Mouse (Mus musculus): ENCODE measurements around the gene Ndufc2. TPM values are rescaled to one million over a fixed set of nuclear protein-coding genes. Genes with fewer than 3 reads are reported as not detected.

Gene Ndufc2
- polyA plus RNA-seq (2015; fragmentation: Nextera tagmentation; extraction: Ambion mirVana): 678 and 744 TPM in 2 replicates

- Histone ChIP-seq H3K27me3 (ENCODE audit: insufficient read depth, low read length) (no peaks in the 10 kb centered on the region), H3K4me1 (replicated peaks; ENCODE audit: insufficient read depth, low read length) (no peaks in the 10 kb centered on the region; the same call in none of the 2 replicates), H3K9me3 (replicated peaks; ENCODE audit: low read length) (no peaks in the 10 kb centered on the region), H3K4me3 (replicated peaks; ENCODE audit: low read depth, low read length) (peak within 1 kb of the TSS; percentile 94), H3K4me2 (ENCODE audit: low read length) (peak within 1 kb of the TSS; percentile 74), H3K36me3 (ENCODE audit: insufficient read depth, low read length) (no peaks in the 10 kb centered on the region; the same call in 1 of the 2 replicates), H3K27ac (peak within 1 kb of the TSS; percentile 95), H3K9ac (ENCODE audit: low read depth, low read length) (peak within 1 kb of the TSS; percentile 98)
- peak; percentile 92 for DNase-seq (ENCODE audit: low spot score)
- peak; percentile 96 for ATAC-seq (replicated peaks; ENCODE audit: low FRiP score, low read depth)
- no peak for TF ChIP-seq CTCF (IDR thresholded peaks at IDR 0.05; ENCODE audit: low read depth)
- WGBS: under 1% methylated on average over 54 of the region's 54 CpGs
Measured at GRCm38 (mm10) chr7:97399960-97400715, at the start of gene Ndufc2. TSS of gene Ndufc2 (plus strand) at chr7:97400003.

- Histone ChIP-seq H3K4me2 (ENCODE audit: low read length) (no peak overlapping the region), H3K27ac (no peak overlapping the region), H3K9me3 (replicated peaks; ENCODE audit: low read length) (no peaks in the 10 kb centered on the region), H3K4me3 (replicated peaks; ENCODE audit: low read depth, low read length) (no peak overlapping the region), H3K4me1 (replicated peaks; ENCODE audit: insufficient read depth, low read length) (no peaks in the 10 kb centered on the region), H3K27me3 (ENCODE audit: insufficient read depth, low read length) (no peaks in the 10 kb centered on the region), H3K36me3 (ENCODE audit: insufficient read depth, low read length) (no peaks in the 10 kb centered on the region), H3K9ac (ENCODE audit: low read depth, low read length) (no peak overlapping the region)
- DNase-seq (ENCODE audit: low spot score) (no peak), ATAC-seq (replicated peaks; ENCODE audit: low FRiP score, low read depth) (no peak)
- no peak for TF ChIP-seq CTCF (IDR thresholded peaks at IDR 0.05; ENCODE audit: low read depth)
- WGBS: 83% methylated on average over 5 of the region's 5 CpGs
Measured at GRCm38 (mm10) chr7:97350891-97351290, 48.9 kb upstream of the Ndufc2 start.

GRCm38 (mm10) chr7:97351792-97352513 lies 47.9 kb upstream of the Ndufc2 start:
- no peak overlapping the region for H3K4me3 ChIP-seq (replicated peaks; ENCODE audit: low read depth, low read length)
- no peaks in the 10 kb centered on the region for H3K4me1 ChIP-seq (replicated peaks; ENCODE audit: insufficient read depth, low read length)
- no peak overlapping the region for H3K9ac ChIP-seq (ENCODE audit: low read depth, low read length)
- 79% methylated on average over 11 of the region's 11 CpGs for WGBS
- ATAC-seq (replicated peaks; ENCODE audit: low FRiP score, low read depth) (no peak), DNase-seq (ENCODE audit: low spot score) (no peak)
- H3K27ac ChIP-seq: no peak overlapping the region
- H3K36me3 ChIP-seq (ENCODE audit: insufficient read depth, low read length): no peaks in the 10 kb centered on the region
- H3K27me3 ChIP-seq (ENCODE audit: insufficient read depth, low read length): no peaks in the 10 kb centered on the region
- no peak for TF ChIP-seq CTCF (IDR thresholded peaks at IDR 0.05; ENCODE audit: low read depth)
- no peak overlapping the region for H3K4me2 ChIP-seq (ENCODE audit: low read length)
- H3K9me3 ChIP-seq (replicated peaks; ENCODE audit: low read length): no peaks in the 10 kb centered on the region

- ATAC-seq (replicated peaks; ENCODE audit: low FRiP score, low read depth) (no peak), DNase-seq (ENCODE audit: low spot score) (no peak)
- Histone ChIP-seq H3K4me3 (replicated peaks; ENCODE audit: low read depth, low read length) (no peak overlapping the region), H3K27ac (no peak overlapping the region), H3K9me3 (replicated peaks; ENCODE audit: low read length) (no peaks in the 10 kb centered on the region), H3K4me2 (ENCODE audit: low read length) (no peak overlapping the region), H3K9ac (ENCODE audit: low read depth, low read length) (no peak overlapping the region), H3K27me3 (ENCODE audit: insufficient read depth, low read length) (no peaks in the 10 kb centered on the region), H3K36me3 (ENCODE audit: insufficient read depth, low read length) (no peaks in the 10 kb centered on the region), H3K4me1 (replicated peaks; ENCODE audit: insufficient read depth, low read length) (no peaks in the 10 kb centered on the region)
- TF ChIP-seq CTCF (IDR thresholded peaks at IDR 0.05; ENCODE audit: low read depth): no peak
- 79% methylated on average over 6 of the region's 6 CpGs for WGBS
Measured at GRCm38 (mm10) chr7:97353356-97353755, 46.4 kb upstream of the Ndufc2 start.

- Histone ChIP-seq H3K4me2 (ENCODE audit: low read length) (no peak overlapping the region), H3K27ac (no peak overlapping the region), H3K9ac (ENCODE audit: low read depth, low read length) (no peak overlapping the region), H3K4me3 (replicated peaks; ENCODE audit: low read depth, low read length) (no peak overlapping the region), H3K27me3 (ENCODE audit: insufficient read depth, low read length) (no peaks in the 10 kb centered on the region), H3K9me3 (replicated peaks; ENCODE audit: low read length) (no peaks in the 10 kb centered on the region), H3K36me3 (ENCODE audit: insufficient read depth, low read length) (no peaks in the 10 kb centered on the region), H3K4me1 (replicated peaks; ENCODE audit: insufficient read depth, low read length) (no peaks in the 10 kb centered on the region)
- WGBS: 45% methylated on average over 13 of the region's 13 CpGs
- ATAC-seq (replicated peaks; ENCODE audit: low FRiP score, low read depth) (no peak), DNase-seq (ENCODE audit: low spot score) (no peak)
- no peak for TF ChIP-seq CTCF (IDR thresholded peaks at IDR 0.05; ENCODE audit: low read depth)
Measured at GRCm38 (mm10) chr7:97355068-97355841, 44.5 kb upstream of the Ndufc2 start.

- Histone ChIP-seq H3K36me3 (ENCODE audit: insufficient read depth, low read length) (no peaks in the 10 kb centered on the region), H3K4me1 (replicated peaks; ENCODE audit: insufficient read depth, low read length) (no peaks in the 10 kb centered on the region), H3K9ac (ENCODE audit: low read depth, low read length) (no peak overlapping the region), H3K4me2 (ENCODE audit: low read length) (no peak overlapping the region), H3K27me3 (ENCODE audit: insufficient read depth, low read length) (no peaks in the 10 kb centered on the region), H3K4me3 (replicated peaks; ENCODE audit: low read depth, low read length) (no peak overlapping the region), H3K9me3 (replicated peaks; ENCODE audit: low read length) (no peaks in the 10 kb centered on the region), H3K27ac (no peak overlapping the region)
- no peak for TF ChIP-seq CTCF (IDR thresholded peaks at IDR 0.05; ENCODE audit: low read depth)
- ATAC-seq (replicated peaks; ENCODE audit: low FRiP score, low read depth) (no peak), DNase-seq (ENCODE audit: low spot score) (no peak)
- WGBS: 68% methylated on average over 5 of the region's 5 CpGs
Measured at GRCm38 (mm10) chr7:97356253-97356652, 43.5 kb upstream of the Ndufc2 start.
